Mouse (Mus musculus) kidney, adult 2 months (tissue): ENCODE results near the gene Nol7. TPM values are rescaled to one million over a fixed set of nuclear protein-coding genes. Genes with fewer than 3 reads are reported as not detected.
A peak's percentile ranks its signal among the peaks of the same experiment; 100 is the strongest.

Source experiments
- DNase-seq: peaks from one replicate; pipeline ENCODE4 v3.0.0; 2021
- H3K27ac ChIP-seq: fragments of 200-500 bp; 2 replicates; pipeline ENCODE4 v1.5.1; 2012; ENCODE audit warnings: low read depth, low read length, control low read depth, inconsistent platforms; ENCODE audit not compliant: insufficient read depth
- H3K27me3 ChIP-seq: fragments of 200-500 bp; replicated peaks from 2 replicates; pipeline ENCODE4 v1.6.1; 2012; ENCODE audit warnings: mild to moderate bottlenecking, moderate library complexity, low read length, inconsistent platforms; ENCODE audit not compliant: control insufficient read depth, insufficient read depth
- H3K36me3 ChIP-seq: fragments of 200-500 bp; 2 replicates; pipeline ENCODE4 v1.6.1; 2012; ENCODE audit warnings: mild to moderate bottlenecking, moderate library complexity, low read length, inconsistent platforms; ENCODE audit not compliant: control insufficient read depth, insufficient read depth
- H3K4me1 ChIP-seq: fragments of 200-500 bp; 2 replicates; pipeline ENCODE4 v1.6.1; 2011; ENCODE audit warnings: low read length; ENCODE audit not compliant: control insufficient read depth, insufficient read depth
- H3K4me3 ChIP-seq: fragments of 200-500 bp; 2 replicates; pipeline ENCODE4 v1.5.1; 2011; ENCODE audit warnings: mild to moderate bottlenecking, low read depth, low read length, control low read depth; ENCODE audit not compliant: insufficient read depth
- CTCF ChIP-seq: fragments of 200-500 bp; conservative IDR thresholded peaks from 2 replicates; pipeline ENCODE4 v1.5.1; 2011; ENCODE audit warnings: low read depth, mild to moderate bottlenecking, control low read depth, low read length, moderate library complexity, mixed read lengths; ENCODE audit not compliant: insufficient read depth, insufficient read length
- POLR2A ChIP-seq: fragments of 200-500 bp; IDR thresholded peaks from one replicate; pipeline ENCODE4 v1.6.1; 2011; ENCODE audit warnings: low read depth, low read length, control low read depth
- WGBS: fragments of 180-500 bp; shearing (Covaris S2); methylation state at CpG from one replicate; pipeline ENCODE4 v1.1.7; 2018; 5-methylcytosine and 5-hydroxymethylcytosine counted together
- polyA plus RNA-seq: library from polyadenylated mRNA; depleted of rRNA; stranded (reverse); fragments of >200 nt; gene quantifications from 2 replicates; pipeline ENCODE4 v1.2.3, GENCODE M21; 2012

Nol7 gene
- polyA plus RNA-seq, 1 experiment: 42.8 TPM

DNA sequence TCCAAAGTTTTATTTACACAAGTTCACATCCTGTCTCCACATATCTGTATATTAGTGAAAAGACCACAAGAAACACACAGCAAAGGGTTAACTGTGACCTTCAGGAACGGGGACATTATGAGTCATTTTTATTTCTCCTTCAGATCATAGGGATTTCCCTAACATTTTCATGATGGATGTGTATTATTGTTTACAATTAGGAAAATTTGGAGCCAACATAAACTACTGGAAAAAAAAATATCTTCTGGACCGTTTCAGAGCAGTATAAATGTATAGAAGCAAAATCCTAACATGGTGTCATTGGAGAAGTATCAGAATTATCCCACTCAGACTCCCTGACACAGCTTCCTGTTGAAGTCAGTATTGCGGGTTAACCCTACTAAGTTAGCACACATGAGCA, 18.2 kb upstream of the Nol7 start:
- Histone ChIP-seq H3K4me1 (no peaks in the 10 kb centered on the region), H3K27me3 (no peaks in the 10 kb centered on the region), H3K4me3 (no peak overlapping the region), H3K27ac (no peak overlapping the region), H3K36me3 (no peaks in the 10 kb centered on the region; the same call in 1 of the 2 replicates)
- DNase-seq: no peak
- 65% methylated on average over 3 of the region's 3 CpGs for WGBS
- TF ChIP-seq POLR2A (no peak), CTCF (no peak)

DNA sequence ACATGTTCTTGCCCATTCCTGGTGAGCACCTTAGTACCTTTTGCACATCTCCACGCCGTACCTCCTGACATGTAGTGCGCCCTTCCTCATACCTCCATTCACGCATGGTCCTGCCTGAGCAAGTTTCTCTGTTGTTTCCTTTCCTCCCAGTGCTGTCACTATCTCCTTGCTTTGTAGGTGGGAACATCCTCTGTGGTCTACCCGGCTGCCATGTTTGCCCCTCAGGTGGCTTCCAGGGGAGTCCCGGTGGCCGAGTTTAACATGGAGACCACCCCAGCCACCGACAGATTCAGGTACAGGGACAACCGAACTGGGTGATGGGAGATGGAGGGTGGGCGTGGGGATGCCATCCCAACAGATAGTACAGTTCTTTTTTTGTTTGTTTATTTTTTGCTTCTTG, 12.9 kb upstream of the Nol7 start:
- no peak for DNase-seq
- WGBS: 97% methylated on average over 10 of the region's 10 CpGs
- Histone ChIP-seq H3K4me3 (no peak overlapping the region), H3K27me3 (no peaks in the 10 kb centered on the region), H3K27ac (no peak overlapping the region), H3K36me3 (no peaks in the 10 kb centered on the region), H3K4me1 (no peaks in the 10 kb centered on the region)
- TF ChIP-seq CTCF (no peak), POLR2A (no peak)

DNA sequence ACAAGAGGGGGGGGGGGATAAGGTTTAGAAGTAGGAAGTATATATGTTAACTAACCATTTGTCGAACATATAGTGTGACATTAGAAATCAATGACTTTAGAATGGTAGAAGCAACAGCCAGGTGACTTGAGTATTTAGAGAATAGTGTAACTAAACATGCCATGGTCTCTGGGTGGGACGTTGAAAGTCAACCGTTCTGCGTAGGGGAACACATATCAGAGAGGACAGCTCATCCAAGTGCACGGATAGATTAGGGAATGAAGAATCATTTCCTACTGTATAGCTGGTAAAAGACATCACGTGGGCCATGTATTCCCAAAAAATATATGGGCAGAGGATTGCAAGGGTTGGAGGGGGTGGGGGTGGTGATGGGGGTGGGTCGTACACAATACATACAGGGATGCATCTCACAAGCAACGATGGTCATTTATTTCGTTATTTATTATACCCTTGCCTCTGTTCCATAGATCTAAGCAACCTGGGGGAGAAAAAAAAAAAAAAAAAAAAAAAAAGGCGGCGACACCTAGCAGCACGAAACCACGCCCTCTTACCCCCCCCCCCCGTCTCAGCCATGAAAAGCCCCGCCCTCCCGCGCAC, 392 bp upstream of the Nol7 start:
- no peak for DNase-seq
- peaks cover 7% of the 10 kb centered on the region for H3K36me3 ChIP-seq
- H3K4me3 ChIP-seq: no peak overlapping the region
- TF ChIP-seq CTCF (no peak), POLR2A (no peak)
- H3K4me1 ChIP-seq: peaks cover 5% of the 10 kb centered on the region; the same call in 1 of the 2 replicates
- no peaks in the 10 kb centered on the region for H3K27me3 ChIP-seq
- H3K27ac ChIP-seq: no peak overlapping the region
- WGBS: 50% methylated on average over 14 of the region's 17 CpGs

DNA sequence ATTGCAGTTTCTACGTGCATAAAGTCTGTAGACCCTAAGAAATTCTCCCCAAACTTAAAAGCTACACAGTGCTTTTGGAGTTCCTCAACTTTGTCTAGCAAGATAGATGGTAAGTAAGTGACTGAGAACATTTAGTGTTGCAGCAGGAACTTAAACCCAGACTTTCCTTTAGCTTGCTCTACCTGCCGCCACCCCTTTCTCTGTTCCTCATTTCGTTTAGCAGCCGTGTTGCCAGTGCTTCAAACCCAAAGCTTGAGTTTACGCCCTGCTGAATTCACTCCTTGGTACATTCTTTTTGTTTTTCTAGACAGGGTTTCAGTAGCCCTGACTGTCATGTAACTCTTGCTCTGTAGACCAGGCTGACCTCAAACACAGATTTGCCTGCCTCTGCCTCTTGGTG, 1.4 kb downstream of the Nol7 start:
- Histone ChIP-seq H3K36me3 (peaks cover 9% of the 10 kb centered on the region), H3K4me3 (no peak overlapping the region), H3K4me1 (peaks cover 5% of the 10 kb centered on the region; the same call in 1 of the 2 replicates), H3K27me3 (no peaks in the 10 kb centered on the region), H3K27ac (no peak overlapping the region)
- TF ChIP-seq CTCF (no peak), POLR2A (no peak)
- no peak for DNase-seq
- 82% methylated on average over 5 of the region's 5 CpGs for WGBS

DNA sequence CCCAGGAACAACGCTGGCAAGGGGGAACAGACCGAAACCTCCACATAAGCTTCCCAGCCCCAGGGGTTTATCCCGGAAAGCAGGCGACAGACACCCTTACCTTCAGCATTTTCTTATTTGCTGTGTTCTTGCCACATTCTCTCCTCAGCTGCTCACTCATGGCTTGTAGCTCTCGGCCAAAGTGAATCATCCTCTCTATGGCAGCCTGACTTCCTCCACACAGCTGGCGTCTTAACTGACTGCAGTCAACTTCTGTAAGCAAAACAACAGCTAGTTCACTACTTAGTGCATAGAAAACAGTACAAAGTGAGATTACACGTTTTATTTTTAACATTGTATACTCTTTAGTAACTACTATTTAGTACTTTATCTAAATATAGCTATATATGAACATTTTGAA, 14.1 kb downstream of the Nol7 start:
- WGBS: 88% methylated on average over 7 of the region's 7 CpGs
- no peaks in the 10 kb centered on the region for H3K27me3 ChIP-seq
- TF ChIP-seq CTCF (no peak), POLR2A (no peak)
- H3K4me3 ChIP-seq: no peak overlapping the region
- no peaks in the 10 kb centered on the region for H3K4me1 ChIP-seq
- no peak for DNase-seq
- H3K36me3 ChIP-seq: peaks cover 5% of the 10 kb centered on the region
- no peak overlapping the region for H3K27ac ChIP-seq

DNA sequence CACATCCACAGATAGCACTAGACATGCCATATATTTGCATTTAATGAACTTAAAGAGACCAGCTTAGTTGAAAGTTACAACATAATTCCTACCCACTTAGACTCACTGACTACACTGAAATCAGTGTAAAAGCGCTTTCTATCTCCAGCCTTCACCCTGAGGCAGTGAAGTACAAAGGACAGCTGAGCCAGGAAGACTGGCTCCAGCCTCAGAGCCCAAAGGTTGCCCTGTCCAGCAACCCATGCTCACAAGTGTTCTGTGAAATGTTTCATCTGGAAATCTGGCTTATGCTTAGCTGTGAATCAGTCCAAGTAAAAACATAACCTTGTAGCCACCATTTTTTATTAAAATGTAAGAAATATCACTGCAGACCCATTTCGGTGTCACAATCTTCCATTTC, 15.4 kb downstream of the Nol7 start:
- no peak overlapping the region for H3K27ac ChIP-seq
- no peaks in the 10 kb centered on the region for H3K27me3 ChIP-seq
- TF ChIP-seq CTCF (no peak), POLR2A (no peak)
- H3K4me3 ChIP-seq: no peak overlapping the region
- 78% methylated on average over 2 of the region's 2 CpGs for WGBS
- H3K4me1 ChIP-seq: no peaks in the 10 kb centered on the region
- DNase-seq: peak; percentile 56
- peaks cover 7% of the 10 kb centered on the region for H3K36me3 ChIP-seq

DNA sequence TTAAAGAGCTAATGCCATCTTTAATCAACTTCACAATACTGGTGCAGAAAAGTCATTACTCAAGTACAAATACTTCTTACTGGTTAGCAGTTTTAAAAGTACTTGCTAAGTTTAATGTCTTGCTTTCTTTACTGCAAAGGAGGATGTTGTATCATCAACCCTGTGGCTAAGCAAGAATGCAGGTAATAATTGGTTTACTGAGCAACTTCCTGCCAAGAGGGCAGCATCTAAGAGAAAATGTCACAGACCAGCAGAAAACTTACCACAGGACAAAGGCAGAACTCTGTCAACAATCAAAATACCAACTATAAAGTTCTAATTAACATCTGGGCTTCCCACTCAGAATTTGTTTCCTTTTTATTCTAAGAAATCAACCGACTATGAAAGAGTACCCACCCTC, 17.1 kb downstream of the Nol7 start:
- DNase-seq: no peak
- Histone ChIP-seq H3K4me1 (no peaks in the 10 kb centered on the region), H3K36me3 (peaks cover 8% of the 10 kb centered on the region; the same call in 1 of the 2 replicates), H3K4me3 (no peak overlapping the region), H3K27me3 (no peaks in the 10 kb centered on the region), H3K27ac (no peak overlapping the region)
- TF ChIP-seq POLR2A (no peak), CTCF (no peak)
- WGBS: 78% methylated on average over 1 of the region's 1 CpGs
